Mouse (Mus musculus): ENCODE data around the gene C2cd4b.

C2cd4b gene

GRCm38 (mm10) chr9:67766405-67766804 is 7.2 kb downstream of the C2cd4b start:
- TF ChIP-seq GATA4 (IDR thresholded peaks at IDR 0.05; ENCODE audit: insufficient replicate concordance, low read length) = no peak

- no peak for TF ChIP-seq GATA4 (IDR thresholded peaks at IDR 0.05; ENCODE audit: insufficient replicate concordance, low read length)
These were observed 7.7 kb downstream of the C2cd4b start for GRCm38 (mm10) chr9:67766948-67767347.

DNA sequence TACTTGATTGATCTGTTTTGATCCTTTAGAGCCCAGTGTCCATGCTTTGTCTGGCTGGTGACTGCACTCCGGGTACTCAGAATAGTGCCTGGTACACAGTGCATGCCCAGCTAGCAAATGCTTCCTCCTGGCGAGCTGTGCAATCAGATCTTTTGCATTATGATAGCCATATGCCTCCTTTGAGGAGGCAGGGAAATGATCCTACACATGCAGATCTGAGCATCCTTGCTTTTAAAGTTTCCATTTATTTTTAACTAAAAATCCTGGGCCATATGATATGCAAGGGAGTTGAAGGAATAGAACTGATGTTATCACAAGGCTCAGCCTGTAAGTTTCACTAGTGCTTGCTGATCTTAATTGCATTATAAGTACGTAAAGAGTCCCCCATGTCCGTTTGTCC is 9.6 kb downstream of the C2cd4b start:
- TF ChIP-seq GATA4 (IDR thresholded peaks at IDR 0.05; ENCODE audit: insufficient replicate concordance, low read length) = no peak

- TF ChIP-seq GATA4 (IDR thresholded peaks at IDR 0.05; ENCODE audit: insufficient replicate concordance, low read length) = no peak
These were observed 10.2 kb downstream of the C2cd4b start for GRCm38 (mm10) chr9:67769401-67769800.

- TF ChIP-seq GATA4 (IDR thresholded peaks at IDR 0.05; ENCODE audit: insufficient replicate concordance, low read length) = no peak
These were observed 12.1 kb downstream of the C2cd4b start for GRCm38 (mm10) chr9:67771293-67771692.

DNA sequence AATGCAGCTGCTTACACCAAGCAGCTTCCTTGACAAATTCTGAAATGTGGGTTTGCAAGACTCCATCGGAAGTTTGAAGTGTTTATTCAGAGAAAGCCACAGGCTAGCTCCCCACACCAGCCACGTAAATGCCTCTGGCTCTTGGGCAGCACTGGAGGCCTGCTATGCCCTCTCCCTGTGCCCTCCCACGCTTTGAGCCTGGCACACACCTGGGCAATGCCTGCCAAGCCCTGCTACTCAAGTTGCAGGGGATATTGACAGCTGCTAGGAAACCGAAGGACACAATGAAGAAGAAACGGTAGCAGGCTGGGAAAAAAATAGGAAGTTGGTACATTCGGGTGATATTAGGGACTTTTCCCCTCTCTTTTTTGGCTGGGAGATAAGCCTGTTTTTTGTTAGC is 15.0 kb downstream of the C2cd4b start:
- no peak for TF ChIP-seq GATA4 (IDR thresholded peaks at IDR 0.05; ENCODE audit: insufficient replicate concordance, low read length)

DNA sequence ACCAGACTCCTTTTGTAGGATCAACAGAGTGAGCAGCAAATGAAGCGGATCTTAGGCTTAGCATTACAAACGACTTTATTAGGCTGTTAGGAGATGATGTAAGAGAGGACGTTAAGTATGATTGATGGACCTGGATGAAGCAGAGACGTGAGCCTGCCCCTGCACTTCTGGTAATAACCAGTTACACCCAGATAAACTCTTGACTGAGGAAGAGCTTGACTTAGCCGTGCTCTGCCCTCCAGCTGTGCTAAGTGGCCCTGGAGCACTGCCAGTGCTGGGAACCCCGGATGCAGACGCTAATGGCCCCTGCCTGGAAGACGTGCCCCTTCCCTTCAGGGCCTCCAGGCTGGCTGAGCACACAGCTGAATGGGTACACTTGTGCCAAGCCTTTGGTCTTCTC is 19.3 kb downstream of the C2cd4b start:
- no peak for TF ChIP-seq GATA4 (IDR thresholded peaks at IDR 0.05; ENCODE audit: insufficient replicate concordance, low read length)

- no peak for TF ChIP-seq GATA4 (IDR thresholded peaks at IDR 0.05; ENCODE audit: insufficient replicate concordance, low read length)
These were observed 23.5 kb downstream of the C2cd4b start for GRCm38 (mm10) chr9:67782786-67783185.

GRCm38 (mm10) chr9:67783464-67783863 is 24.2 kb downstream of the C2cd4b start:
- no peak for TF ChIP-seq GATA4 (IDR thresholded peaks at IDR 0.05; ENCODE audit: insufficient replicate concordance, low read length)

DNA sequence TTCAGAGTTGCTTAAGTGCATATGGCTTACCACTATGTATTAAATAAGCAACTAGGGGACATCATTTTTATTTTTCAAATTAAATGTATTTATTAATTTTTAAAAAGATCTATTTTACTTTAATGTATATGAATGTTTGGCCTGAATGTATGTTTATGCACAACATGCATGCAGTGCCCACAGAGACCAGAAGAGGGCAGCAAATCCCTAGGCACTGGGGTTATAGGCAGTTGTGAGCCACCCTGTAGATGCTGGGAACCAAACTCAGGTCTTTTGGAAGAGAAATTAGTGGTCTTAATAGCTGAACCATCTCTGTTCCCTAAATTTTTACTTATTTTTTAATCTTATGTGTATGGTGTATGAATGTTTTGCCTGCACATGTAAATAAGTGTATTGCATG is 24.7 kb downstream of the C2cd4b start:
- no peak for TF ChIP-seq GATA4 (IDR thresholded peaks at IDR 0.05; ENCODE audit: insufficient replicate concordance, low read length)

GRCm38 (mm10) chr9:67786311-67786710 is 27.1 kb downstream of the C2cd4b start:
- no peak for TF ChIP-seq GATA4 (IDR thresholded peaks at IDR 0.05; ENCODE audit: insufficient replicate concordance, low read length)

DNA sequence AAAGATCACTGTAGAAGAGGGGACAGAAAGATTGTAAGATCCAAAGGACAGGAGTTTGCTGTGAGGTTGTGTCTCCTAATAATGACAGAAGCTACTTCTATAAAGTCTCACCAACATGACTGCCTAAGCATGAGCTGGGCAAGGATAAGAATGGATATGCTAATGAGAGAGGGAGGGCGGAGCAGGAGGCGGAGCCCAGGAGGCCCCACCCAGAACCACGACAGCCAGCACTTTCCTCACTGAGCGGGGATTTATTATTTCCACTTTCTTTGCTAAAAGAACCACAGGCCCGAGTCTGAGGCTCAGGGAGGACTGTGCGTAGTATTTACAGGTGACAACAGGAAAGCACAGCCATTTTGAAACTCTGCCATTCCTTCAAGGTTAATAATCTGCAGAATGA is 28.4 kb downstream of the C2cd4b start:
- no peak for TF ChIP-seq GATA4 (IDR thresholded peaks at IDR 0.05; ENCODE audit: insufficient replicate concordance, low read length)

DNA sequence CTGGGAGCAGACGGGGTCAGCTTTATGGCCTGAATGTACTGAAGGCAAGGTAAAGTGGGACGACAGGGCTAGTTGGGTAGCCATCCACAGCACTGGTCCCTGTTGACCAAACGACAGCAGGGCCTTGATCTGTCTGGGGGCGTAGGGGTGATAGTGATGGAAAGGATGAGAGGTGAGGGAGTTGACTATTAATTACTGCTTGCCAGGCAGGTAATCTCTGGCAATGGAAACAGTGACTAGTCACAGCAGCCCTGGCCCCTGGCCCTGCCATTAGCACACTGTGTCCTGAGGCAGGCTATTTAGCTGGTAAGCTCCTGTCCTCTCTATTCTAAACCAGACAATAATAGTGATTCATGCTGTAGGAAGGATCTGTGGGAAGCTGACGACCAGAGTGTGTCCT is 33.2 kb downstream of the C2cd4b start:
- TF ChIP-seq GATA4 (IDR thresholded peaks at IDR 0.05; ENCODE audit: insufficient replicate concordance, low read length) = no peak

- no peak for TF ChIP-seq GATA4 (IDR thresholded peaks at IDR 0.05; ENCODE audit: insufficient replicate concordance, low read length)
These were observed 34.3 kb downstream of the C2cd4b start for GRCm38 (mm10) chr9:67793501-67793900.

GRCm38 (mm10) chr9:67794216-67794615 is 35.0 kb downstream of the C2cd4b start:
- TF ChIP-seq GATA4 (IDR thresholded peaks at IDR 0.05; ENCODE audit: insufficient replicate concordance, low read length) = no peak

DNA sequence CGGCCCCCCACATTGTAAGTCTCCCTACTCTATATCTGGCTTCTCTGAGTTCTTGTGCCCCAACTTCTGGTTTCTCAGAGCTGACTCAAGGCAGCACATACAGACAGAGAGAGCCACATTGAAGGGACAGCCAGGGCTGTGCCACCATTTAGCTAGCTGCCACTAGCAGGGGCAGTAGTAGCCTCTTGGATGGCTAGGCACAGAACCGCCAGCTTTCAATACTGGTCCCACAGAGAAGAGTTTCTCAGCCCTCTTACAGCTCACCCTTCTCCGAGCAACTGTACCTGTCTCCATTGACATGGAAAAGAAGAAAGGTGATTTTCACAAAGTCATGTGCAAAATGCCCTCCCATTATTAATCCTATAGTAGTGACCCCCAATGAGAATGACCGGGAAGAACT is 35.4 kb downstream of the C2cd4b start:
- no peak for TF ChIP-seq GATA4 (IDR thresholded peaks at IDR 0.05; ENCODE audit: insufficient replicate concordance, low read length)

DNA sequence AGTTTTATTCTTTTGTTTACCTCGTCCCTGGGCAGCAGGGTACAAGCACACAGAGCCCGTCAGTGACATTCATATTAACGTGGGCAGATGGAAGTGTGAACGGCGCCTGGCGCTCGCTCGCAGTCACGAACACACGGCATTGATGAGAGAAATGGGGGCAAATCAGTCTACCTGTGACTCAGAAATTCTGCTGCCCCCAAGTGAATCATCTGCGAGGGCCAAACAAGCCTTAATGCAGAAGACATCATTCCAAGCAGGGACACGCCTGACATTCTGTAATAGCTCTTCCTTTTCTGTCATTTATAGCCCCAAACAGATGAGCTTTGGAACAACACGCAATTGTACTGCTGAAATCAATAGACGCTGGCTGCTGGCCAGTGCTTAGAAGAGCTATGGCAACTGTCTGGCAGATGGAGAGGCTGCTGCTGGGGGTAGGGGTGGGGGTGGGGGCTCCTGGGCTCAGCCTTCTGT is 36.0 kb downstream of the C2cd4b start:
- no peak for TF ChIP-seq GATA4 (IDR thresholded peaks at IDR 0.05; ENCODE audit: insufficient replicate concordance, low read length)

Measured in liver, adult (tissue).